Mouse (Mus musculus) left cerebral cortex, postnatal 10 days (tissue): ENCODE data around the gene Pakap. TPM values are rescaled to one million over a fixed set of nuclear protein-coding genes. Genes with fewer than 3 reads are reported as not detected.

Source experiments
- DNase-seq, 2 experiments: peaks; one replicate each; pipeline ENCODE4 v3.0.0; 2021 to 2022; ENCODE audit warnings: low spot score in 2 of 2, mixed read lengths in 1 of 2; ENCODE audit errors: extremely low spot score in 1 of 2
- intact Hi-C: fragments of 180-260 bp; cut with DNase I; formaldehyde crosslinking; loops from one replicate; pipeline ENCODE4 v1.15.1; 2025
- total RNA-seq, 2 experiments: library from RNA; stranded (reverse); gene quantifications; 2 replicates each; pipeline ENCODE4 v1.2.3; 2021

Pakap gene
- total RNA-seq, 2 experiments from 2014 or later = 19.1 to 20.7 TPM

- intact Hi-C loops = no loop called here
- DNase-seq = no peak
These were observed 366.2 kb downstream of the Pakap start for GRCm38 (mm10) chr4:57934181-57934580.

DNA sequence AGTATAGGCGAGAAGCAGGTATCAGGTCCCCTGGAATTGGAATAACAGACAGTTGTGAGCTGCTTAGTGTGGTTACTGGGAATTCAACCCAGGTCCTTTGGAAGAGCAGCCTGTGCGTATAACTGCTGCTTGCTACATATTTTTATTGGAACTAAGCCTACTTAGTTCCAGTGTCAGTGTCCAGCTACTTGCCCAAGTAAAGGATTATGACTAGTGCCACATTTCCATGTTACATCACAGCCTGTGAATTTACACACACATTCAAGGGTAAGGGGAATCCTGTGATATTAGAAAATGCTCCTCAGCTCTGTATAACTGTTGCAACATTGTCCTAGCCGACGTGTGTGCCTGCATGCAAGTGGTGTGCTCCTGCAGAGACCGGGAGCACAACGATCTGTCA, 369.3 kb downstream of the Pakap start:
- DNase-seq = no peak
- intact Hi-C loops = no loop called here

DNA sequence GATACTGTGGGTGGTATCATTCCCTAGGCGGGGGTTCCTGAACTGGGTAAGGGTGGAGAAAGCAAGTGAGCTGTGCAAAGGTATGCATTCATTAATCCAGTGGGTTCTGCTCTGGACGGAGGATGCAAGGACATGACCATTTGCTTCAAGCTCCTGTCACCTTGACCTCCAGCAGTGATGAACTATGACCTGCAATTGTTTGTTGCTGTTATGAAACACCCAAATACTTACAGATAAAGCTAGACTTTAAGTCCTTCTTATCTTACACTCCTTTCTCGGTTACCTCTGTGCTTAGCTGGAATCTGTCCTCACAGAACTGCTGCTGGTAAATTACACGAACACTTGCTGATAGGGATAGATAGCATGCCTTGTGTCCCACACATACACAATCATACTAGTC, 372.7 kb downstream of the Pakap start:
- no peak for DNase-seq
- intact Hi-C loops = no loop called here

- intact Hi-C loops = no loop called here
- DNase-seq = no peak
These were observed 374.9 kb downstream of the Pakap start for GRCm38 (mm10) chr4:57942892-57943291.

Other genes starting within 250 kb of the Pakap start
- 10 to 100 TPM; 72.9 to 73.2 TPM for gene Palm2, start 133.9 kb upstream of the Pakap start, total RNA-seq
- gene Akap2, start 149.5 kb downstream of the Pakap start, total RNA-seq = 10 to 100 TPM; 36.2 to 38.9 TPM